In genomic region chr3:99249551-99249870, GRCm38 (mm10) we compare ENCODE assay signal across 20 mouse cellular contexts. TPM values are rescaled to one million over a fixed set of nuclear protein-coding genes. Genes with fewer than 3 reads are reported as not detected.
DNase-seq lines count a peak whose midpoint lies in the region; ATAC-seq and TF ChIP-seq lines count a peak whose summit lies in the region.
"Had no signal": no experiment of that assay in that cellular context is flagged by ENCODE, and none has a peak within 500 bp of the region (broad histone marks: within the 10 kb centered on the region; RNA-seq: fewer than 3 reads in every experiment).

No protein-coding gene starts in this region.

- no peaks in the 10 kb centered on the region; the same call in 1 of the 2 replicates for H3K36me3 ChIP-seq in midbrain, embryonic 11.5 days (ENCODE audit: control insufficient read depth, insufficient read depth, low read length)
- no peaks in the 10 kb centered on the region for H3K36me3 ChIP-seq in midbrain, embryonic 15.5 days (replicated peaks)
- H3K36me3 ChIP-seq in embryonic facial prominence, embryonic 10.5 days (replicated peaks): no peaks in the 10 kb centered on the region
- no peaks in the 10 kb centered on the region for H3K36me3 ChIP-seq in neural tube, embryonic 11.5 days (ENCODE audit: control insufficient read depth, insufficient read depth, low read length)
- H3K36me3 ChIP-seq: liver, embryonic 13.5 days; midbrain, embryonic 12.5 days had no signal

- H3K4me1 ChIP-seq in midbrain, embryonic 11.5 days (ENCODE audit: control insufficient read depth, insufficient read depth, low read length): peaks cover 15% of the 10 kb centered on the region
- H3K4me1 ChIP-seq in midbrain, embryonic 15.5 days: peaks cover 9% of the 10 kb centered on the region
- H3K4me1 ChIP-seq in embryonic facial prominence, embryonic 10.5 days: peaks cover 44% of the 10 kb centered on the region
- H3K4me1 ChIP-seq in embryonic fibroblast, embryonic 13.5 days (ENCODE audit: control insufficient read depth, insufficient read depth, low read length): peaks cover 3% of the 10 kb centered on the region; the same call in 1 of the 2 replicates
- H3K4me1 ChIP-seq in neural tube, embryonic 11.5 days (ENCODE audit: control insufficient read depth, insufficient read depth, low read length): peaks cover 7% of the 10 kb centered on the region; the same call in 1 of the 2 replicates

- 1% methylated on average over 11 of the region's 11 CpGs for WGBS in midbrain, embryonic 11.5 days
- WGBS in midbrain, embryonic 15.5 days: 2% methylated on average over 11 of the region's 11 CpGs
- 1% methylated on average over 11 of the region's 11 CpGs for whole genome bisulfite sequencing in embryonic facial prominence, embryonic 10.5 days
- WGBS in neural tube, embryonic 11.5 days: 2% methylated on average over 11 of the region's 11 CpGs

- H3K4me3 ChIP-seq in midbrain, embryonic 11.5 days (ENCODE audit: low read depth, low read length): no peak overlapping the region
- H3K4me3 ChIP-seq in midbrain, embryonic 15.5 days: no peak overlapping the region
- H3K4me3 ChIP-seq in embryonic facial prominence, embryonic 10.5 days: no peak overlapping the region
- peak overlapping the region; percentile 15; the same call in 1 of the 2 replicates for H3K4me3 ChIP-seq in embryonic fibroblast, embryonic 13.5 days (ENCODE audit: insufficient read depth, low read length)
- no peak overlapping the region for H3K4me3 ChIP-seq in neural tube, embryonic 11.5 days (ENCODE audit: low read depth, low read length)
- H3K4me3 ChIP-seq: liver, embryonic 13.5 days; midbrain, embryonic 12.5 days had no signal

- no peak for TF ChIP-seq CTCF in embryonic fibroblast, embryonic 13.5 days (IDR thresholded peaks at IDR 0.05; ENCODE audit: borderline replicate concordance, insufficient read depth, low read length)

- H3K27ac ChIP-seq in midbrain, embryonic 11.5 days (ENCODE audit: low read depth, low read length): no peak overlapping the region
- no peak overlapping the region for H3K27ac ChIP-seq in midbrain, embryonic 15.5 days
- H3K27ac ChIP-seq in embryonic facial prominence, embryonic 10.5 days (replicated peaks): no peak overlapping the region
- H3K27ac ChIP-seq in embryonic fibroblast, embryonic 13.5 days (ENCODE audit: insufficient read depth, low read length): peak overlapping the region; percentile 82
- H3K27ac ChIP-seq in neural tube, embryonic 11.5 days (ENCODE audit: low read depth, low read length): no peak overlapping the region
- H3K27ac ChIP-seq: liver, embryonic 13.5 days; midbrain, embryonic 12.5 days had no signal

- peak; percentile 93 for DNase-seq in midbrain, embryonic 11.5 days (ENCODE audit: low spot score, missing footprints)
- peak; percentile 50 for DNase-seq in embryonic facial prominence, embryonic 10.5 days (ENCODE audit: low spot score)
- DNase-seq in neural tube, embryonic 11.5 days (ENCODE audit: low spot score): peak; percentile 17
- no peak for DNase-seq in layer of hippocampus, postnatal 36 days
- no peak for DNase-seq in layer of hippocampus, adult 8-10 months (ENCODE audit: low spot score in 2 of 2)
- DNase-seq: adrenal gland, adult 2 months; cerebellum, adult 9-11 months; heart, postnatal 4 days; kidney, postnatal 36 days; liver, embryonic 13.5 days; lung, postnatal 4 days; right cerebral cortex, postnatal 4 days had no signal

- ATAC-seq in midbrain, embryonic 11.5 days (ENCODE audit: low FRiP score): no peak
- no peak for ATAC-seq in midbrain, embryonic 15.5 days (replicated peaks)
- no peak for ATAC-seq in neural tube, embryonic 11.5 days (ENCODE audit: insufficient read depth, low FRiP score, low TSS enrichment)
- ATAC-seq: hindbrain, embryonic 16.5 days; intestine, embryonic 16.5 days had no signal

- TF ChIP-seq POLR2A in embryonic fibroblast, embryonic 13.5 days (IDR thresholded peaks at IDR 0.05; ENCODE audit: low read depth, low read length): no peak

- peaks cover 97% of the 10 kb centered on the region for H3K27me3 ChIP-seq in midbrain, embryonic 11.5 days (ENCODE audit: control insufficient read depth, insufficient read depth, low read length)
- peaks cover 86% of the 10 kb centered on the region for H3K27me3 ChIP-seq in midbrain, embryonic 15.5 days (replicated peaks)
- H3K27me3 ChIP-seq in embryonic facial prominence, embryonic 10.5 days (replicated peaks; ENCODE audit: low read depth, poor library complexity, severe bottlenecking): peaks cover 100% of the 10 kb centered on the region
- peaks cover 100% of the 10 kb centered on the region for H3K27me3 ChIP-seq in neural tube, embryonic 11.5 days (ENCODE audit: control insufficient read depth, insufficient read depth, low read length)

- no peaks in the 10 kb centered on the region for H3K9me3 ChIP-seq in midbrain, embryonic 11.5 days (ENCODE audit: control insufficient read depth, low read length)
- no peaks in the 10 kb centered on the region for H3K9me3 ChIP-seq in midbrain, embryonic 15.5 days
- H3K9me3 ChIP-seq in embryonic facial prominence, embryonic 10.5 days: no peaks in the 10 kb centered on the region
- H3K9me3 ChIP-seq in neural tube, embryonic 11.5 days (ENCODE audit: control insufficient read depth, low read length): no peaks in the 10 kb centered on the region
- H3K9me3 ChIP-seq: liver, embryonic 13.5 days; midbrain, embryonic 12.5 days had no signal

- no peak overlapping the region for H3K9ac ChIP-seq in midbrain, embryonic 11.5 days (ENCODE audit: low read length)
- H3K9ac ChIP-seq in midbrain, embryonic 15.5 days: no peak overlapping the region
- no peak overlapping the region for H3K9ac ChIP-seq in neural tube, embryonic 11.5 days (ENCODE audit: low read length)
- H3K9ac ChIP-seq: liver, embryonic 13.5 days; lung, embryonic 14.5 days; midbrain, embryonic 12.5 days had no signal

- no peak overlapping the region for H3K4me2 ChIP-seq in midbrain, embryonic 11.5 days
- H3K4me2 ChIP-seq in midbrain, embryonic 15.5 days: no peak overlapping the region
- no peak overlapping the region for H3K4me2 ChIP-seq in neural tube, embryonic 11.5 days (ENCODE audit: low read depth)
- H3K4me2 ChIP-seq: liver, embryonic 13.5 days; lung, embryonic 14.5 days; midbrain, embryonic 12.5 days had no signal

RNA-seq across cellular contexts. Expression of gene Tbx15, which starts 9.3 kb away (rescaled TPM):
- 1.6 and 1.8 TPM in 2 replicates for polyA plus RNA-seq in midbrain, embryonic 11.5 days (2014; fragmentation: Nextera tagmentation; extraction: Ambion mirVana)
- 0.61 and 0.69 TPM in 2 replicates for polyA plus RNA-seq in midbrain, embryonic 15.5 days (2015; fragmentation: Nextera tagmentation; extraction: Ambion mirVana)
- polyA plus RNA-seq in embryonic facial prominence, embryonic 10.5 days (2016; fragmentation: Nextera tagmentation; extraction: Ambion mirVana): 1.6 and 2.5 TPM in 2 replicates
- polyA plus RNA-seq in embryonic fibroblast, embryonic 13.5 days (2011; ENCODE audit: insufficient read length, low read depth, missing spikeins): 57.3 and 86.3 TPM in 2 replicates
- polyA plus RNA-seq in neural tube, embryonic 11.5 days (2014; fragmentation: Nextera tagmentation; extraction: Ambion mirVana): 2.1 and 2.6 TPM in 2 replicates
- under 1 TPM; 0.45 to 0.94 TPM for total RNA-seq in layer of hippocampus, postnatal 36 days (2021)
- 1 to 10 TPM in 1 of 4 experiments, under 1 TPM in 3; 0.47 to 1.8 (median 0.61) TPM for total RNA-seq in layer of hippocampus, adult 8-10 months (2022)
- total RNA-seq: neutrophil, adult 5-6 weeks had no signal
- polyA plus RNA-seq: kidney, embryonic 14.5 days had no signal

Comparison
In these comparisons a context has a peak if more than half of its experiments do, and no peak if none do; other contexts are left out.
1. DNase-seq: peak in midbrain, embryonic 11.5 days (single experiment), embryonic facial prominence, embryonic 10.5 days (single experiment) and neural tube, embryonic 11.5 days (single experiment); none in layer of hippocampus, postnatal 36 days (0 of 2) and layer of hippocampus, adult 8-10 months (0 of 2).
2. RNA of gene Tbx15, which starts 9.3 kb away (polyA plus RNA-seq): 57.3 to 86.3 TPM in embryonic fibroblast, embryonic 13.5 days; 1.6 to 2.5 TPM in embryonic facial prominence, embryonic 10.5 days, 2.1 to 2.6 TPM in neural tube, embryonic 11.5 days, 1.6 to 1.8 TPM in midbrain, embryonic 11.5 days and 0.61 to 0.69 TPM in midbrain, embryonic 15.5 days; every median in the first group is over 10 times any median in the second.